Mouse (Mus musculus) layer of hippocampus, adult 9-11 months (tissue): Measurements from ENCODE around the gene Hmgb1.

Experiments used
- DNase-seq: peaks from one replicate; pipeline ENCODE4 v3.0.0; 2022

Hmgb1 gene

GRCm38 (mm10) chr5:149184104-149184843, at the start of gene Hmgb1, which contains the start of gene Uspl1:
Hmgb1 (minus strand) TSS chr5:149184489.
Uspl1 (plus strand) TSS chr5:149184350.
- DNase-seq: peak; percentile 99

- DNase-seq: no peak
Observed at GRCm38 (mm10) chr5:149229619-149230339, 45.5 kb upstream of the Hmgb1 start.

- DNase-seq: peak; percentile 98
Observed at GRCm38 (mm10) chr5:149228700-149229618, 44.7 kb upstream of the Hmgb1 start.

GRCm38 (mm10) chr5:149224666-149225065, 40.4 kb upstream of the Hmgb1 start:
- DNase-seq: no peak

- DNase-seq: no peak
Observed at GRCm38 (mm10) chr5:149221355-149221754, 37.1 kb upstream of the Hmgb1 start.

- no peak for DNase-seq
Observed at GRCm38 (mm10) chr5:149219493-149219892, 35.2 kb upstream of the Hmgb1 start.

- no peak for DNase-seq
Observed at GRCm38 (mm10) chr5:149217524-149218357, 33.5 kb upstream of the Hmgb1 start.

GRCm38 (mm10) chr5:149215540-149215939, 31.3 kb upstream of the Hmgb1 start:
- DNase-seq: no peak

- no peak for DNase-seq
Observed at GRCm38 (mm10) chr5:149212806-149213205, 28.5 kb upstream of the Hmgb1 start.

- DNase-seq: no peak
Observed at GRCm38 (mm10) chr5:149211041-149211440, 26.8 kb upstream of the Hmgb1 start.

GRCm38 (mm10) chr5:149209328-149209727, 25.0 kb upstream of the Hmgb1 start:
- no peak for DNase-seq

GRCm38 (mm10) chr5:149208776-149209175, 24.5 kb upstream of the Hmgb1 start:
- no peak for DNase-seq

GRCm38 (mm10) chr5:149207661-149208060, 23.4 kb upstream of the Hmgb1 start:
- no peak for DNase-seq

GRCm38 (mm10) chr5:149206286-149206685, 22.0 kb upstream of the Hmgb1 start:
- no peak for DNase-seq

- no peak for DNase-seq
Observed at GRCm38 (mm10) chr5:149205265-149205664, 21.0 kb upstream of the Hmgb1 start.

GRCm38 (mm10) chr5:149204822-149205221, 20.5 kb upstream of the Hmgb1 start:
- DNase-seq: no peak

GRCm38 (mm10) chr5:149203796-149204375, 19.6 kb upstream of the Hmgb1 start:
- DNase-seq: no peak

- DNase-seq: no peak
Observed at GRCm38 (mm10) chr5:149202941-149203340, 18.7 kb upstream of the Hmgb1 start.

GRCm38 (mm10) chr5:149198782-149199181, 14.5 kb upstream of the Hmgb1 start:
- no peak for DNase-seq

GRCm38 (mm10) chr5:149196611-149197010, 12.3 kb upstream of the Hmgb1 start:
- no peak for DNase-seq

GRCm38 (mm10) chr5:149190160-149190559, 5.9 kb upstream of the Hmgb1 start:
- no peak for DNase-seq

GRCm38 (mm10) chr5:149185806-149186205, 1.5 kb upstream of the Hmgb1 start:
- no peak for DNase-seq
